Mouse (Mus musculus) cerebellum, adult (tissue): ENCODE measurements around the gene Ube2k.

Experiments used
- ATAC-seq: cut with Nextera tagmentation; 2 replicates; pipeline ENCODE4 v1.9.2; 2017; ENCODE audit warnings: mild to moderate bottlenecking, moderate library complexity, mixed read lengths; ENCODE audit not compliant: insufficient number of reproducible peaks, low FRiP score, low TSS enrichment

Ube2k gene

DNA sequence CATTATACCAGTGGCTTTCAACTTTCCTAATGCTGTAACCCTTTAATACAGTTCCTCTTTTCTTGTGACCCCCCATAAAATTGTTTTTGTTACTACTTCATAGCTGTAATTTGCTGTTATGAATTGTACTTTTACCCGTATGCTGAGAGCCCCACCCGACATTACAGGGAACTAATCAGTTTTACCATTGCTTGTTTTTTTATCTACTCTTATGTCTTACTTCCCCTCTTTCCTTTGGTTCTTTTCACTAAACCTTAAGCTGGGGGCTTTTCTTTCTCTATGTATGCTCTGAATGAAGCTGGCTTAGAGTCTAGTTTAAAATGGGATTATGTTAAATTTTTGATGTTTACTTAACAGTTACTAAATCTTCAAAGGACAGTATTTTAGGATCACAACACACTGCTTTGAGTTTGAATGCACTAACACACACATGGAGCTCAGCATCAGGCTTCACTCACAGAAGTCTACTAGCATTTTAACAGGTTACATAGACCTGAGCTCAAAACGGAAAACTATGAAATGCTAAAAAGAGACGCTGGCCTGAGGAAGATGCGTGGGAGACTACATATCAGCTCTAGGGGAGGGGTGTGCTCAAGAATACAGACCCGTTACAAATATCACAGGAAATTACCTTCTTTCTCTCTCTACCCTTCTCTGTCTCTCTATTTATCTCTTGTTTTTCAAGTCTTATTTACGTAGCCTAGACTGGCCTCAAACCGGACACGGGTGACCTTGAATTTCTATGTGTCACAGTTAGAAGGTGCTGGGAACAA is 76.3 kb downstream of the Ube2k start:
- no peak for ATAC-seq

DNA sequence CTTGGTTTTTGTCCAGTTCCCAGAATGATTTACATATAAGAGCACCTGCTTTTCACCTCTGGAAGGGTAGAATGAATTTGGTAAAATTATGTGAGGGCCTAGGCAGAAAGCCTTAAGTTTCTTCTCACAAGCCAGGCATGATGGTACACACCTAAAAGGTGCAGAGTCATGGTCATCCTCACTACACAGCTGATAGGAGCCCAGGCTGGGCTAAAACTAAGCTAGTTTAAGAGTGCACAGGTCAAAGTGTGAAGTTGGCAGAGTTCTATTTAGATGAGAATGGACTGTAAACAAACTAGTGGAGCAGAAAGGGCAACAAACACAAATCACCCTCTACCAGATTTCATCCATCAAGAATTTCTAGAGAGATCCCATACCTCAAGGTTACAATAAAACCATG is 87.3 kb downstream of the Ube2k start:
- ATAC-seq, result no peak

DNA sequence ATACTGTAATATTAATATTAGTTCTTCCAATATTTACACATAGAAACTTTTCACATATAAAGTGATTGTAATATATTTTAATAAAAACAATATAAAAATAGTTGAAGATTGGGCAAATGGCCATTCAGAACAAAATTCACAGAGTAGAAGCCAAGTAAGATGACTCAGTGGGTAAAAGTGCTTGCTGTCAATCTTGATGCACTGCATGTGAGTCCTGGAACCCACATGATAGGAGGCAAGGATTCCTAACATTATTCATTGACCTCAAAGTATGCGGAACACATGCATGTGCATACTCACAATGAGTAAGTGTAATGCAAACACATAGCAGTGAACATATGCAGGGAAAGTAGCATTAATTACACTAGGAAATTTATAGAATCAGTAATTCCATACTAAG is 101.9 kb downstream of the Ube2k start:
- no peak for ATAC-seq
